Mouse (Mus musculus) heart, postnatal 4 days (tissue): ENCODE measurements around the gene Slc47a1. TPM values are rescaled to one million over a fixed set of nuclear protein-coding genes. Genes with fewer than 3 reads are reported as not detected.
A peak's percentile ranks its signal among the peaks of the same experiment; 100 is the strongest.
"Not testable (repeated sequence)": the region's sequence is repeated elsewhere in the genome, so short reads cannot be mapped to it uniquely, and the experiment has no call there.

Experiments
- DNase-seq: peaks from one replicate; pipeline ENCODE4 v3.0.0; 2021
- total RNA-seq, 2 experiments: library from RNA; stranded (reverse); gene quantifications; 2 replicates each; pipeline ENCODE4 v1.2.3; 2021

Gene Slc47a1
- total RNA-seq, 2 experiments from 2014 or later = 30.7 to 36.2 TPM

DNA sequence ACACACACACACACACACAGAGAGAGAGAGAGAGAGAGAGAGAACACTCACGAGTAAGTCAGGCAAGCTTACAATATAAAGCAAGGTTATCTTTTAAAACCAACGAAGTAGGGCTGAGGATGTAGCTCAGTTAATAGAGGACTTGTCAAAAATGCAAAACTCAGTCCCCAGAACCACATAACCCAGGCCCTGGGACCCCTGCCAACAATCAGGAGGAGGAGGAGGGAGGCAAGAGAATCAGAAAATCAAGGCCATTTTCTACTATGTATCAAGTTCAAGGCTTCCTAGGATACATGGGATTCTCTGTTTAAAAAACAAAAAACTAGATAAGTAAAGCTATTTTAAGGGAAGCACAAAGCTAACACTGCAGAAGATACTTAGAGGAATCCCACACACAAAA is 61.3 kb downstream of the Slc47a1 start:
- no peak for DNase-seq

DNA sequence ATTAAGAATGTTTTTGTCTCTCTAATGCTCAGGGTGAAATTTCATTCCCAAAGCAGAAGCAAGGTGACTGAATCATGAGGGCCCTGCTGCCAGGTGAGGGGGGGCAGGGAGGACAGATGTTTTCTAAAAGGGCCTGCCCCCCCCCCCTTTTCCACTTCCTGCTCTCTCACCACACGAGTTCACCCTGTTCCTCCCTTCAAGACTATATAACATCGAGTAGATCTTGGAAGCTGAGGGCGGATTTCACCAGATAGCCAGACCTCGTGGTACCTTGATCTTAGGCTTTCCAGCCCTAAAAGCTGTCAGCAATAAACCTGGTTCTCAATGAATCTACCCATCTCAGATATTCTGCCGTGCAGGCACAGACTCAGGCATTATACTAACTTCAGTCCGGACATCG is 67.8 kb downstream of the Slc47a1 start:
- DNase-seq = no peak

DNA sequence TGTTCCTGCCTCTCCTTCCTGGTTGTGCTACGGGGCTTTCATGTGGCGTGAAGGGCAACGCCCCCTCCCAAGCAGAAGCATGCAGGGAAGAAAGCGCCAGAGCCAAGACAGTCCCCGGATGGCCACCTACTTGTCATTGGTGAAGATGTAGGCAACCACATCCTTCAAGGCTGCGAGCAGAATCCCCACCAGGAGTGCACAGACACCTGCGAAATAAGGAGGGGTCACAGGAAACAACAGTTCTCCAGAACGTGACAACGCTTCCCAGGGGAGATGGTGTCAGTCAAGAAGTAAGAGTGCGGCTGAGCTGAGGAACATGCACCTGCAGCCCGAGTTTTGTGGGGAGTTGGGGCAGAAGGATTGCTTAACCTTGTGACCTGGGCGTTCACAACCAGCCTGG is 68.3 kb downstream of the Slc47a1 start:
- DNase-seq = no peak

DNA sequence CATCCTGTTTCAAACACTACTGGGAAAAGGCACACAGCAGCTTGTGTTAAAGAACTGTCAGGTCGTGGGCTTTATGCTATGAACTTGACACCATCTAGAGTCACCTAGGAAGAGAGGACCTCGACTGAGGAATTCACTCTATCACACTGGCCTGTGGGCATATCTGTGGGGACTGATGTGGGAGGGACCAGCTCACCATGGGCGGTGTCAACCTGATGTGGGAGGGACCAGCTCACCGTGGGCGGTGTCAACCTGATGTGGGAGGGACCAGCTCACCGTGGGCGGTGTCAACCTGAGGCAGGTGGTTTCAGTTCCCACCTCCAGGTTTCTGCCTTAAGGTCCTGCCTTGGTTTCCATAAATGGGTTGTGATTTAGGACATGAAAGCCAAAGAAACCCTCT is 70.3 kb downstream of the Slc47a1 start:
- no peak for DNase-seq

DNA sequence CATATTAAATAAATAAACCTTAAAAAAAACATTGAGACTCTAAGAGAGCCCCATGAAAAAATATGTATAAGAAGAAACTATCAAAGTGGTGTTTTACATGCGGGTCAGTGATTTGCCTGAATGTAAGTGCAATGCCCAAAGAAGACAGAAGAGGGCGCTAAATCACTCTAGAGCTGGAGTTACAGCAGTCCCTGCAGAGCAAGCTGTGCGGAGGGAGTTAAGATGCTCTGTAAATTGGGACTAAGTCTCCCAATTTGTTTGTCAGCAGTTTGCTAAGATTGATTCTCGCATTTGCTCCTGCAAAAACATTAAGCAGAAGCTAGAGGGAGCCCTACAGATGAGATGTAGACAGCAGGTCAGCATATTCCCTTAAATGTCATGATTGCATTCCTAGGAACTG is 72.8 kb downstream of the Slc47a1 start:
- peak; percentile 56 for DNase-seq

DNA sequence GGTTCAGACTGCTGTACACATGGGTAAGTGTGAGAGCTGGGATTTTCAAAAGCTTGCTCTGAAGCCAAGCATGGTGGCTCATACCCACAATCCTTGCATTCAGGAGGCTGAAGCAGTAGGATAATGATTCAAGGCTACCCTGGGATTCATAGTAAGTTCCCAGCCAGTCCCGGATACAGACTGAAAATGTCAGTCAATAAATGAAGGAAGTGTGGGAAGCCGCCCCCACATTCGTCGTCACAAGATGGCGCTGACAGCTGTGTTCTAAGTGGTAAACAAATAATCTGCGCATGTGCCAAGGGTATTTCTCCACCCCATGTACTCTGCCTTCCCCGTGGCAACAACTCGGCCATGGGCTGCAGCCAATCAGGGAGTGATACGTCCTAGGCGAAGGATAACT is 73.6 kb downstream of the Slc47a1 start:
- DNase-seq = not testable (repeated sequence)

DNA sequence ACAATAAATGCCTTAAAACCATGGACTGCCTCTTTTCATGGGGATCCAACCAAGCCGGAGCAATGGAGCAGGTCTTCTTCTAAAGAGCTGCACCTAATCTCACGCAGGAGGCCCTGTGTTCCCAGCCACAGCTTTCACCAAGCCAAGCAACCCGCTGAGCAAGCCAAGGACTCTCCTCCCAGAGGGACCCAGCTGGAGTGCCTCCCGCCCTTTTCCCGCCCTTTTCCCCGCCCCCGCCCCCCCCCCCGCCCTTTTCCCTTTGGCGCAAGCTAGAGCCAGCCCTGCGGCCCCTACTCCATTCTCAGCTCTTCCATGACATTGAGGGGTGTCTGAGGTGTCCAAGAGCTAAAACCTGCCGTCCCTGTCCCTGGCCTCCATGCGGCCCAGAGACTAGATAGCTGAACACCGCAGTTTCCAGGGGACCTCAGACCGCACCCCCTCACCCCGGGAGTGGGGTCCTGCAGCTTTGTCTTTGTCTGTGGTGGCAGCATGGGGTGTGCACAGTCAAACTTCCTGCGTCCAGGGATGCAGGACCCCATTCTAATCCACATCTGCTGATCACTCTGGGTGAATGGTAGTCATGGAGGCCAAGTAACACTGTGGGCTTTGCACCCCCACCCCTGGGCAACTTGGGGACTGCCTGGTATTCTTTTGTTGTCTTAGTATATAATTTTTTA is 77.3 kb downstream of the Slc47a1 start:
- DNase-seq = peak; percentile 54

DNA sequence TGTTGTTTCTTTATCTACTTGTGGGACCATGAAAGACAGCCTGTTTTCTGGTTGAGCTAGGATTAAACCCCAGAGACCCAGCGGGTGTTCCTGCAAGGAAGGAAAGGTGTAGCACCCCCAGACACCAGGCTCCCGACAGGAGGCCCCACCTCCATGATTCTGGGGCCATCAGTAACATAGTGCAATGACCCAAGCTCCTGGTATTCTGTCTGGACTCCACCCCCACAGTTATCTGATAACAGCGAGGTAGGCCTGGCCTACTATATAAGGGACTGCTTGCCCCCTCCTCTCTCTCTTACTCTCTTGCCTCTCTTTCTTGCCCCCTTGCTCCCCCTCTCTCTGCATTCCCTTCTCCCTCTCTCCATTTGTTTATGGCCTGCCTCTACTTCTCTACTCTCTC is 77.9 kb downstream of the Slc47a1 start:
- no peak for DNase-seq

DNA sequence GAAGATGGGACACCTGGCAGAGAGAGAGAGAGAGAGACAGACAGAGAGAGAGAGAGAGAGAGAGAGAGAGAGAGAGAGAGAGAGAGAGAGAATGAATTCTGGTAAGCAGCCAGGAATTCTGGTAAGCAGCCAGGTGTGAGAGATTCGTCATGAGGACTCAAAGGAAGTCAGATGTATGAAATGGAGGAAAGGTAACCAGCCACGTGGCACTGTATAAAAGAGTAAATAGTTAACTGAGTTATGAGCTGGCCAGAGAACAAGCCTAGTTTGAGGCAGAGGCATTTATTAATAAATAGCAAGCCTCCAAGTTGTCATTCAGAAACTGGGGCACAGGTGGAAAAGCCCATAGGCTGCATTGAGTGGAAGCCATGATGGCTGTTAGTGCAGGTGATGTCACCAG is 80.2 kb downstream of the Slc47a1 start:
- no peak for DNase-seq

DNA sequence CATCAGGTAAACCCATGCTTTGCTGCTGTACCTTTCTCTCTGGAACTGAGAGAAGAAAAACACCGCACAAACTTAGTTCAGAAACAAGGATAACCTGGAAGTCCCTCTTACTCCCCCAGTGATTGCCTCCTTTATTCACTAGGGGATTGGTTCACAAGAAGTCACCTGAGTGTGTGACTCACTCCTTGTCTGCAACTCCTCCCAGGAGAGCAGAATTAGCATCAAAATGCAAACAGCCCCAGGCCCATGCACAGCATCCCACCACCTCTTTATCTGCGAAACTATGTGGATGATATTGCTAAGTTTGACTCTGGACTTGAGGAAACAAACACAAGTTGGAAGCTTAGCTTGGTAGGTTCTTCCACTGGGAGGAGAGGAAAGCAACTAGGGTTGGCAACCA is 80.8 kb downstream of the Slc47a1 start:
- no peak for DNase-seq

DNA sequence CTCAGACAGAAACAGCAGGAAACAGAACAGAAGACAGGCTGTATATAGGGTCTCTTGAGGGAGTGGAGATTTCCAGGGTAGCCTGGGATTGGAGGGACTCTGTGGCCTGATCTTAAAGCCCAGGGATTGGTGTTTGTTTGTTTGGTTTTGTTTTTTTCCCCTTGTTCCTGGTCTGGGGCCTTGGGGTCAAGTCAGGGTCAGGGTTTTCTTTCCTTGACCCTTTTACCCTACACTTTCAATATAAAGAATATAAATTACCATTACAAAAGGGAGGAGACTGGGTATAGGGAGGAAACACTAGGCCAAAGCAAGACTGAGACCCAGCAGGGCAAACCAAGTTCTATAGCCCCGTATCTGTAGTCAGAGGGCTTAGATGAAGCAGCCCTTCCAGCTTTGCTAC is 81.6 kb downstream of the Slc47a1 start:
- no peak for DNase-seq

DNA sequence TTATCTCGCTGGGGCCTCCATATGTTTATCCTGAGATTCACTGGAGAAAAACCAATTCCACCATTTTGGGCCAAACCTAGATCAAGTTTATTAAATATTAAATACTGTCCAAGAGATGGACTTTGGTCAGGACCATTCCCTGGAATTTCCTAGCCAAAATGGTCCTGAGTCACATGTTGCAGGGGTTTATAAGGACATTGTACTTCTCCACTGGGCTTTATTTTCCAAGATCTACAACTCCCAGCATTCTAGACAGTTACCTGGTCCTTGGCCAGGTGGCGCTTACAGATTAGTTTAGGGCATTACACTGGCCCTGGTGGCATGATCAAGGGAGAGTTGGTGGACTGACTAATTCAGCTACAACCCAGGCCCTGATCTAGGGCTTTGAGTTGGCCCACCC is 82.6 kb downstream of the Slc47a1 start:
- DNase-seq = no peak

DNA sequence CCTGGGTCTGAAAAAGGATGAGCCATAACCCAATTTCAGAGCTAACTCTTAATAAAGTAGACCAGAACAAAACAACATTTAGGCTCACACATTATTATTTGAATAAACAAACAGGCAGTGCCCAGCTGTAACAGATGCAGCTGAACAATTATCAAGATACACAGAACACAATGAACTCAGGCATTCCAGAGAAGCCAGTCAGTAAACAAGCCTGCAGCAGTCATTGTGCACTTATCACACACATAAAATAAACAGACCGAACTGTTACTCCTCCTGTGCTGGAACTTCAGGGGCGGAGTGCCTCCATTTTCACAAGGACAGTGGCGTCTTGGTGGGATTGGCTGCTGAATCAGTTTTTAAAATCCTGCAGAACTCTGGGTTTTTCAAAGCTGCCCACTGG is 83.7 kb downstream of the Slc47a1 start:
- DNase-seq = no peak

Other genes with a start within 250 kb of the Slc47a1 start
- gene Usp22, start 203.3 kb downstream of the Slc47a1 start, total RNA-seq = 10 to 100 TPM; 65.6 to 69.4 TPM
- gene Aldh3a1, start 170.8 kb downstream of the Slc47a1 start, total RNA-seq = under 1 TPM; 0.29 to 0.31 TPM
- 10 to 100 TPM; 43.4 to 43.6 TPM for gene Aldh3a2, start 110.9 kb downstream of the Slc47a1 start, total RNA-seq
- under 1 TPM; 0.11 to 0.12 TPM for gene Slc47a2, start 35.5 kb downstream of the Slc47a1 start, total RNA-seq
- under 1 TPM; 0.14 to 0.16 TPM for gene Rnf112, start 75.8 kb upstream of the Slc47a1 start, total RNA-seq
- gene Mfap4, start 107.1 kb upstream of the Slc47a1 start, total RNA-seq = 10 to 100 TPM; 70.7 to 78.0 TPM
- 10 to 100 TPM; 16.0 to 16.8 TPM for gene Mapk7, start 116.1 kb upstream of the Slc47a1 start, total RNA-seq
- gene B9d1, start 126.8 kb upstream of the Slc47a1 start, total RNA-seq = 10 to 100 TPM in 1 of 2 experiments, 1 to 10 TPM in 1; 9.8 to 12.0 TPM
- gene Epn2, start 201.3 kb upstream of the Slc47a1 start, total RNA-seq = 10 to 100 TPM; 33.6 to 34.7 TPM